Mouse (Mus musculus): ENCODE measurements around the gene Sik1.

Sik1 gene

GRCm38 (mm10) chr17:31856519-31857160 is 1.0 kb upstream of the Sik1 start:
- no peak for DNase-seq (ENCODE audit: low read depth in 2 of 2, low spot score in 2 of 2)

DNA sequence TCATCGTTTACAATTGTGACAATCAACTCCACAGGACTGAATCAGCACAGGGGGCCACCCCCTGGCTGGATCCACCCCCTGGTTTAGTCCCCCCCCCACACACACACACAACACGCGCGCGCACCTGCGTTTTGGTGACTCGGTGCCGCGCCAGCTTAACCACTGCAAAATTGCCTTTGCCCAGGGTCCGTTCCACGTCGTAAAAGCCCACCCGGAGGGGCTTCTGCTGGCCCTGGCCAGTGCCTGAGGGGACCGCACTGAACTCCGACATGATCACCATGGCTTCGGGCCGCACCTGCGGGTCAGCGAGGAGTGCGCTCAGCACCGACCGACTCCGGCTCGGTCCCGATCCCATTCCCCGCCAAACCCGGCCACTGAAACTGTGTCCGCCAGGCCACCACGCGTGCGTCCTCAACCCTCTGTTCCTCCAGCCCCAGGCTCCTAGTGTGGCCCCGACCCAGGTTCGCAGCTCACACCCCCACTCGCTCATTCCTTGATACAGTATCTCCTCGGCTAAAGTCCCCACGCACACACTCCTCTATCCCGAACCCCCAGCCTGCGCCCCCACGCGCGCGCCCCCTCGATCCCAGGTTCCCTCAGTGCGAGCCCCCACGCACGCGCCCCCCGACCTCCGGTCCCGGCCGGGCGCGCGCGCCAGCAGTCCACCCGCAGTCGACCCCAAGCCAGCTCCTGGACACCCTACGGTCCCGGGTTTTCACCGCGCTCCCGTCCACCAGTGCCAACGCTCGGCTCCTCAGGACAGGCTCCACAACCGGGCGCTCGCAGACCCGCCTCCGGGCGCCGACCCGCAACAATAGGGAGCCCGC is 621 bp downstream of the Sik1 start:
- peak in 1 of 2 experiments; percentile 48 for DNase-seq (ENCODE audit: low read depth in 2 of 2, low spot score in 2 of 2)

DNA sequence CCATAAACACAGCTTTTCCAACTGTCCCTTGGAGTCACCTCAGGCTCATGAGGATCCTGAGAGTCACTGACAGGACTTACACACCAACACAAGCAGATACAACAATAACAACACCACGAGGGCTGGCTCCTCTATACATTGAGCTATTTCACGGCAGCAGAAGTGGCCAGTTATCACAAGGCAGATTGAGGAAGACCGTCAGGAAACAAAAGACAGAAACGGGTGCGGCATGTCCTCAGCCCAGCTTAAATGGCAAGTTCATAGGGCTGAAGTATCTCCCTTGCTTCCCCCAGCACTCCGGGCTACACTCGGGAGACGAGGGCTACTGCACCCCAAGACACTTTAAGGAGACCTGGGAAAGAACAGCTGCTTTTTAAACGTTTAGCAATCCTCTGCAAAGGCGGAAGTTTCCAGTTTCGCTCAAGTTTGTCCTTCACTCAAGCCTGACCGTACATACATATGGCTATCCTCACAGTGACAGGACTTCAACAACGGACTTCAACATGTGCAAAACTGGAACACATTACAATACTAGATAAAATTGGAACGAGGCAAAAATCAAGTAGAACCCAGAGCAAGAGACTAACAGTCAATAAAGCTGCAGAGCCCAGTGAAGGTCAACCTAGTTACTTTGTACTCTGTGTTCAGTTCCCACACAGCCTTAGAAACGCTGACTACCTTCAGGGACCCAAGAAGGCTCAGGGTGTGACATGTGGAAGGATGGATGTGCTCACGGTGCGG is 2.0 kb downstream of the Sik1 start:
- DNase-seq (ENCODE audit: low read depth in 2 of 2, low spot score in 2 of 2) = no peak

DNA sequence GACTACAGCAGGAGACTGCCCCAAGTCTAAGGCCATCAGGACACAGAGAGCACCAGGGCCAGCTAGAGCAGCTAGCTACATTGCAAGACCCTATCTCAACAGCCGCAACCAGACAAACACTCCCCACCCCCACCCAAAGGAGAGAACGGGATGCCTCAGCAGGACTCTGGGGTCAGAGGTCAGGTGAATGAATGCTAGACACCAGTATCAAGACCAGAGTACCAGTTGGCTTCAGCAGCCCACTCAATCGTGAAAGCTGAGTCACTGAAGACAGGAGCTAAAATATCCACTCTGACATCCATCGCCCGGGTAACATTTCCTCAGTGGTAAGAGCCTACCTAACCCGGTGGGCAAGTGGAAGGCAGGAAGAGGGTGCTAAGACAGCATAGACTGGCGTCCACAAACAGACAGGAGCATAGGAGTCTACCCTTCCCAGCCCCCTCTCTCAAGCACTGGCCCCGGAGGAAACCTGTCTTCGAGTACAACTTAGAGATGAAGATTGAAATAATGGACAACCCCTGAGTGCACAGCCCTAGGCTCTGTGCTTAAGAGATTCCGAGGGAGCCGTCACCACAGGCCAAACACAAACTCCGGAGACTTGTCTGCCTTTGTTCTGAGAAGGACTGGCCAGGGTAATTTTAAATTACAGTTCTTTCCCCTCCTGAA is 2.7 kb downstream of the Sik1 start:
- DNase-seq (ENCODE audit: low read depth in 2 of 2, low spot score in 2 of 2) = no peak

DNA sequence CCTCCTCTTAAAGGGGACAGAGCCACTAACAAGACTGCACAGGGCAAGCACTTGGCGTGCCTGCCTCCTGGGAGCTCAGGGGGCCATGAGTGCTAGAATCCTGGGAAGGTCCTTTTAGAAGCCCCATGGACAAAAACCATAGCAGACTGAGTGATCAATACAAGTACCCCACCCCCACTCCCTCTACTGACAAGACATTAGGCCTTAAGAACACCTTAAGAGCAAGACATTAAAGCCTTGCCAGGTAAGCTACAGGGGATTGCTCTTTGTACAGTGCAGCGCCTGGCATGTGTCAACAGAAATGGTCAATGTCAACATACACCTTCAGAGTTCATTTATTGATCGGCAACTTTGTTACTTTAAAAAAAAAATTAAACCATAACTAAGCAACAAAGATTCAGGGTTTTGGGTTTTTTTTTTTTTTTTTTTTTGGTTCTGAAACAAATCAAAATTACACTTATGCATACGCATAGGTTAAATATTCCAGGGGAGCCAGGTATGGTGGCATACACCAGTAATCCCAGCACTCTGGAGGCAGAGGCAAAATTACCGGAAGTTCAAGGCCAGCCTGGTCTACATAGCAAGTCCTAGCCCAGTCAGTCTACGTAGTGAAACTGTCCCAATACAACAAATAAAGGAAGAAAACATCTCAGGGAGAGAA is 3.7 kb downstream of the Sik1 start:
- DNase-seq (ENCODE audit: low read depth in 2 of 2, low spot score in 2 of 2) = no peak

GRCm38 (mm10) chr17:31850457-31850980 is 5.1 kb downstream of the Sik1 start:
- no peak for DNase-seq (ENCODE audit: low read depth in 2 of 2, low spot score in 2 of 2)

GRCm38 (mm10) chr17:31846970-31847369 is 8.6 kb downstream of the Sik1 start:
- no peak for DNase-seq (ENCODE audit: low read depth in 2 of 2, low spot score in 2 of 2)

DNA sequence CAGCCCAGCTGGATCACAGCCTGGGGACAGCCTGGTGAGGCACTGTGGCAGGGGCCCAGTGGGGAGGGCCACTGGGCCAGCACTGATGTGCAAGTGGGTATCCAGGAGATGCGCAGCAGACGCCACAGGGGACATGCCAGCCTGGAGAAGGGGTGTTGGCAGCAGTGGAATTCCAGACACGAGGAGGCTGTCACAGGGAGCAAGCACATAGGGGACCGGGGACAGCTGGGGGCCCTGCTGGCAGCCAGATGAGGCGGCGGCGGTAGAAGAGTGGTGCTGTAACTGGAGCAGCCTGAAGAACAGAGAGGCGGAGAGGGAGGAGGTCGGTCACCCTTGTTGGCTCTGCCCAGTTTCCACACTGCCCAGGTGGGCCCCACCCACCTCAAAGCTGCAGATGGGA is 9.3 kb downstream of the Sik1 start:
- no peak for DNase-seq (ENCODE audit: low read depth in 2 of 2, low spot score in 2 of 2)

DNA sequence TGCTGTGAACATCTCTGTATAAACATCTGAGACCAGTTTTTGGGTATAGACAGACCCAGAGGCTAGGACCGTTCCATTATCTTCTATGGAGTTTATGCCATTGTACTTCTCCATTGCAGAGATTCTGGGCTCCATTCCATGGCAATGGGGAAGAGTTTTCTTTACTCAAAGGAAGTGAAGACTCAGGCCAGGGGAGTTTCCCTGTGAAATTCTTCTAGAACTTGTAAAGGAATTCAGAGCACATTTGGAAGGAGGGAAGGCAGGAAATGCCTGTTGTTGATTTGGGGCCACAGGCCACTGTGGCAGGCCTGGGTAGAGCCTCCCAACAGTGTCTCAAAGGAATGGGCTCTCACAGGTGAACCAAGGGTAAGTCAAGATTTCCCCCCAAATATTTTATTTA is 11.7 kb downstream of the Sik1 start:
- no peak for DNase-seq (ENCODE audit: low read depth in 2 of 2, low spot score in 2 of 2)

- DNase-seq (ENCODE audit: low read depth in 2 of 2, low spot score in 2 of 2) = no peak
Observed at GRCm38 (mm10) chr17:31842930-31843822, 12.4 kb downstream of the Sik1 start.

GRCm38 (mm10) chr17:31841842-31842611 is 13.6 kb downstream of the Sik1 start:
- no peak for DNase-seq (ENCODE audit: low read depth in 2 of 2, low spot score in 2 of 2)

DNA sequence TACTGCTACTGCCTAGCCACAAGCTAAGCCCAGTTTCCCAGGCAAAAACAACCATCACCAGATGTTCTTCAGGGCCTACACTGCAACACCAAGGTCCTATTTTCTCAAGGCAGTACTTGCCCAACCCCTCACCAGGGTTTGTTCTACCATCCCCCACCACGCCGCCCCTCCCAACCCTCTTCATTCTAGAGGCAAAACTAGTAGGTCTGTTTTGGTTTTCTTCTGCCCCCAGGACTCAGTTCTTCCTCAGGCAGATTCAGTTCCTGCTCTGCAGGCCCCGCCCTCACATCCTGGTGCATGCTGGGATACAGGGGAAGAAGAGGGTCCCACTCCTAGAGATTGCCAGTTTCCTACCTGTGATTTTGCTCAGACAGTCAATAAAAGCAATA is 14.2 kb downstream of the Sik1 start:
- no peak for DNase-seq (ENCODE audit: low read depth in 2 of 2, low spot score in 2 of 2)

DNA sequence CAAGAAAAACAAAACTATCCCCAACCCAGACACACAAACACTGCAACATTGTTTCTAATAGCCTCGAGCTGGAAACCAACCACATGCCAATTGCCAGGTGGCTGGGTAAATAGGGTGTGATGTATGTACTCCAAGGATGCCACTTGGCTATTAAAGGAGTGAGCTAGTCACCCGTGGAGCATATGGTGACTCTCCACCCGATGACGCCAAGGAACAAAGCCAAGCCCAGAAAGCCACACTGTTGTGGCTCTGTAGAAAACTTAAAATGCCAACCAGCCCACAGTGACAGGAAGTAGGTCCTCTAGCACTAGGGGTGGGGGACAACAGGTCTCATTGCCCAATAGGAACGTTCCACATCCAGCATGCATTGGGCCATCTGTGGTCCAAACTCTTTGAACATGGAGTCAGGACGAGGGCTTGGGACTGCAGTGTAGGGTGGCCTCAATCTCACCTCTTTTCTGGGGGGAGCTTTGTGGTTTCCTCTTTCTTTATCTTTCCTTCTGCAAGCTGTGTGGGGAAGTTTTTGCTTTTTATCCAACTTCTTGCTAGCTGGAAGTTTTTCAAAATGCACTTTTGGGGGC is 15.1 kb downstream of the Sik1 start:
- peak; percentile 81 to 83 for DNase-seq (ENCODE audit: low read depth in 2 of 2, low spot score in 2 of 2)

GRCm38 (mm10) chr17:31836772-31837171 is 18.8 kb downstream of the Sik1 start:
- no peak for DNase-seq (ENCODE audit: low read depth in 2 of 2, low spot score in 2 of 2)

DNA sequence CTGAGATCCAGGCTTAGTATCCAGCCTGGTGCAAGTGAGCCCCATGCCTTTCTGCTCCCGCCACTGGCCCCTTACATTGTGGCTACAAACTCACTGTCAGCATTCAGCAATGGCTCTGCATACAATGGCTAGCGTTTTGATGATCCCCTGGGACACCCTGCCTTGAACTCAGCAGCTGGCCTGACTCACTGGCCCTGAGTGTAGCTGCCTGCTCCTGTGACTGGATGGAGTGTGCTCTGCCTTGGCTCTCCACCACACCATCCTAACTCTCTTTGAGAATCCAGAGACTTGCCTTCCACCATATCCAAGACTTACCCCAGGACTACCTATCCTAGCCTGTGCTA is 19.4 kb downstream of the Sik1 start:
- no peak for DNase-seq (ENCODE audit: low read depth in 2 of 2, low spot score in 2 of 2)

DNA sequence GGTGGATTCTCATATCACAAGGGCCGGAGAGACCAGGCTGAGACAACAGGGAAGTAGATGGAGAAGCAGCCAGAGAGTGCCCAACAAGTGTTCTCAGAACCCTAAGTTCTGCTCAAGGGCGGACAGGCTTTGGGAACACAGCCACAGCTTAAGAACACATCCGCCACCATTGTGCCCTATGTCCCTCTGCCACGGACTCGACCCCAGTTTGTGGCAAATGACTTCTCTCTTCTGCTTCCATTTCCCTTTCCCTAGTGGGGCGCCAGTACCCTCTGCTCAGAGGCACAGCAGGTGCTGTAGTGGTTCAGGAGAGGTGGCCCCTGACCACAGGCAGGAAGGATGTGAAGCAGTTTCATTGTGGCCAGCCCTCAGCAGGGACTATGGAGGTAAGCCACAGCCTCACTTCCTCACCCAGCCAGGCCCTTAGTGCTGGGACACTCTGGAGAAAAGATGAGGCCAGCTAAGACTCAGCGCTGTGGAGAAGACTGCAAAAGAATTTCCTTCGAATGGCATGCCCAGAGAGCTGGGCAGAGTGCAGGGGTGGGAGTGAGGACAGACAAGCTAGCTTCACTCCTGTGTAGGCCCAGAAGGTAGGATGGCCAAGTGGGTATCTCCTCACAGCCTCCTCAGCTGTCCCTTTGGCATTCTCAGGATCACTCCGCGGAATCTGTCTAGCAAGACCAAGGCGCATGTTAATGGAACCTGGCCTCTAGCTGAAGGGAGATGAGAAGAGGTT is 19.9 kb downstream of the Sik1 start:
- DNase-seq (ENCODE audit: low read depth in 2 of 2, low spot score in 2 of 2) = no peak

DNA sequence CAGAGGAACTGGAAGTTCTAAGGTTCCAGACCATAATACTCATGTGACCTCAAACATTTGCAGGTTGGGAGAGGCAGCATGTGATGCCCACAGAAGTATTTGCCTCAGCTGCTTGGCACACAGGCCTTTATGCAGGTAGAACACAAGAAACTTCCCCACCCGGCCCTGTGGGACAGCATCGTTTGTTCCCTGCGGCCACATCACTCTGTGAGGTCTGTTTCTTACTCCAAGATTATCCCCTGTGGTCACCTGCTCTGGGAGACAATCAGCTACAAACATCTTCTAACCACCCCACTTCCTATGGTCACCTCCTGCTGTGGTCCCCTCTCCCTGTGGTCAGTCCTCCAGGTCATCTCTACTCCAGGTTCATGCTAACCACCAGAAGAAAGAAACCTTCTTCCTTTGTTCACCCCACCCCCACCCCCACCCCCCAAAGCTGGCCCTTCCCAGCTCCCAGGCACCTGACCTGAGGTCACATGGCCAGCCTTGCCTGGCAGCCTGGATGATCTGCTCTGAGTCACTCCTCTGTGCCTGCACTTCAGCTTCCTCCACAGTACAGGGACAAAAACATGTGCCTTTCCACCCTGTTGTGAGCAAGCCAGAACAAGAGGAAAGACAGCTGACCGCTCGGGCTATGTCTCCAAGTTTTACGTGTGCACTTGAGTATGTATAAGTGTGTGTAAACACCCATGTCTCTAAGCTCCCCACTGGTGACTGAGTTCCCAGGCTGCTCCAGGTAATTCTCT is 21.1 kb downstream of the Sik1 start:
- DNase-seq (ENCODE audit: low read depth in 2 of 2, low spot score in 2 of 2) = no peak
